Mouse (Mus musculus) ES-Bruce4 (cell line): ENCODE results near the gene Ing3.

Experiments
- CTCF ChIP-seq: IDR thresholded peaks from one replicate; pipeline ENCODE4 v1.8.1; 2011; ENCODE audit warnings: low read depth, low read length
- EP300 ChIP-seq: IDR thresholded peaks from 2 replicates; pipeline ENCODE4 v1.6.1; 2011; ENCODE audit warnings: low read depth, low read length; ENCODE audit not compliant: insufficient read depth
- POLR2A ChIP-seq: IDR thresholded peaks from one replicate; pipeline ENCODE4 v1.8.1; 2011; ENCODE audit warnings: low read length; ENCODE audit not compliant: insufficient read depth

GRCm38 (mm10) chr6:22000881-22001280 lies 51.5 kb downstream of the Ing3 start:
- TF ChIP-seq POLR2A (no peak), CTCF (no peak), EP300 (no peak)
